Mouse (Mus musculus): ENCODE results near the gene Kif2c.

Kif2c gene

DNA sequence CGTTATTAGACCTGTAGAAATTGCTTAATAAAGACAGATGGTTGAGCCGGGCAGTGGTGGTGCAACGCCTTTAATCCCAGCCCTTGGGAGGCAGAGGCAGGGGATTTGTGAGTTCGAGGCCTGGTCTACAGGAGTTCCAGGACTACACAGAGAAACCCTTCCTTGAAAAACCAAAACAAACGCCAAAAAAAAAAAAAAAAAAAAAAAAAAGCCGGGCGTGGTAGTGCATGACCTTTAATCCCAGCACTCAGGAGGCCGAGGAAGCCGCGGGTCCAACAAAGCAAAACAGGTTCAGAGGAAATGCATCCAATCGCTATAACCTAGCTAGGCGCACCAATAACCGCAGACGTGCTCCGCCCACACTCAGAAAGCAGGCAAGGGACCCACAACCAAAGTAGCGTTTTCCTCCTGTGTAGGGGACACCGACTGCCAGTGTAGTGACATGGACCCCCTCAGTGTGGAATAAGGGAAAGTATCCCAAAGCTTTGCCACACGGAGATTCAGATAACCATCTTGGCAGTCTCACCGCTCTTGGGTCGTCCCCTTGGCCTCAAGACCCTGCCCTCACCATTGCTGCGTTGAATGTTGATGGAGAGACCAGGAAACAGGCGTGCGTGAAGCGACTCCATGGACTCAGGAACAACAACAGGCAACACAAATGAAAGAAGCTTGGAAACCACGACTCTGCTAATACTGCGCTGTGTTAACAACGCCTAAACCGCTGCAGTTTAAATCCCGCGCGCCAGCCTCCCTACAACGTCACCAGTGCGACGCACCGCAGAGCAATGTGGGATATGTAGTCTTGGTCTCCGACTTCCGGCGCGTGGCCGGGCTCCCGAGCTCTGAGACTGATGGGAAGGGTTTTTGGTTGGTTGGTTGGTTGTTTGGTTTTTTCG lies at the start of gene Kif2c:
TSS of gene Kif2c (minus strand) at position 777 of the 896 bp plus-strand sequence.
- DNase-seq (ENCODE audit: low read depth, low spot score) = peak; percentile 95

DNA sequence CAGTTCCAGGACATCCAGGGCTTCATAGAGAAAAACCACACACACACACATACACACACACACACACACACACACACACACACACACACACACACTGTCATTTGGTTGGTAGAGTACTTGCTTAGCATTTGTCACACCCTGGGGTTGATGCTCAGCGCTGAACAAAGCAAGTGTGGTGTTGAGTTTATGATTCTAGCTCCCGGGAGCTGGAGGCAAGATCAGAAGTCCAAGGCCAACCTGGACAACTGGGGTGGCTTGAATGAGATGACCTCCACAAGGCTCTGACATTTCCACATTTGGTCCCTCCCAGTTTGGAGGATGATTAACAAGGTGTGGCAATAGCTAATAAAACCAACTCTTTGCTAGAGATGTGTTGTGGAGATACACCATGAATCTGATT lies 48.8 kb upstream of the Kif2c start:
- no peak for DNase-seq (ENCODE audit: low read depth, low spot score)

DNA sequence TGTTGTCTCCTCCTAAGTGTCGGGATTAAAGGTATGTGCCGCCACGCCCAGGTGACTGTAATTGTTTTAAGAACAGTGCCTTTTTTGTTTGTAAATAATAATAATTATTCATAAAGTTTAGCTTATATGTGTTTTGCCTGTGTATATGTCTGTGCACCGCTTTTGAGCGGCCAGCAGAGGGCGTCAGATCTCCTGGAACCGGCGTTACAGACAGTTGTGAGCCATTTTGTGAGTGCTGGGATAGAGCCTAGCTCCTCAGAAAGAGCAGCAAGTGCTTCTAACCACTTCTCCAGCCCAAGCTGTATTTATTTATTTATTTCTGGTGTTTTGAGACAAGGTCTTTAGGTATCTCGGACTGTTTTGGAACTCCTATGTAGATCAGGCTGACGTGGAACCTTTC lies 47.9 kb upstream of the Kif2c start:
- no peak for DNase-seq (ENCODE audit: low read depth, low spot score)

DNA sequence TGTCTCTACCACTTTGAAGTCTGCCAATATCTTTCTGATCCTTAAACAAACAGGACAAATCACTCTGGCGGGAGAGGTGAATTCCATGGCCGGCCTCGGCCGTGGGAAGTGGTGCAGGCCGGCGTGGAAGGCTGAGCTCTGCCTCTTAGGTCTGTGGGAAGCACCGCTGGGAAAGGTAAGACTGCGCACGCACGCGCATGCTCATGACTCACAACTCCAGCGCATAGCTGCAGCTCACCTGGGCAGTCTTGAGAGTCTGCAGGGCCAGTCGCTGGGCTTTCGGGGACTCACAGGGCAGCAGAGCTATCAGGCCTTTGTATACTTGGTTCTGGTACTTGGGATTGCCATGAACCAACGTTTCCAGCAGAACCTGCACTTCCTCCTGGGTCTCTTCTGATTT lies 47.2 kb upstream of the Kif2c start:
- no peak for DNase-seq (ENCODE audit: low read depth, low spot score)

DNA sequence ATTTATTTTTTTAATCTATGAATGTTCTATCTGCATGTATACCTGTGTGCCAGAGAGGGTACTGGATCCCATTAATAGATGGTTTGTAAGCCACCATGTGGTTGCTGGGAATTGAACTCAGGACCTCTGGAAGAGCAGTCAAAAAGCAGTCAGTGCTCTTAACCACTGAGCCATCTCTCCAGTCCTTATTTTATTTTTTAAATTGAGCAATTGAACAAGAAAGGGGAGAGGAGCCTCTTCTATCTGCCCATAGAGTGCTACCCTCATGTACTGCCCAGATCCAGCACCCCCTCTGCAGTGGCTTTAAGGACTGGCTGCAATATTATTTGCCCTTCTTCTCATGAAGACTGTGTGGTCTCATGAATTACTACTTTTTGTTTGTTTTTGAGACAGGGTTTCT lies 42.8 kb upstream of the Kif2c start:
- DNase-seq (ENCODE audit: low read depth, low spot score) = no peak

DNA sequence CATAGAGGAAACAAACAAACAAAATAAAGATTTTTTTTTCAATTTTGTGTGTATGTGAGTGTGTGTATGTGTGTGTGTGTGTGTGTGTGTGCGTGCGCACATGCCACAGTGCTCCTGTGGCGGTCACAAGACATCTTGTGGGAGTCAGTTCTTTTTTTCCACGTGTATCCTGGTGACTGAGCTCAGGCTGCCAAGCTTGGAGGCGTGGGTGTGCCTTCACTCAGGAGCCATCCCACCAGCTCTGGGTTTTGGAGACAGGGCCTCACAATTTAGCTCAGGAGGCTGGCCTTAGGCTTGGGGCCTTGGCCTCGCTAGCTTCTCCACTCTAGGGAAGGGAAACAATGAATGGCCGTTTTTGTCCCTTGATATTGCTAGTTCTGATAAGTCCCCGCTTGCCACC lies 41.7 kb upstream of the Kif2c start:
- DNase-seq (ENCODE audit: low read depth, low spot score) = no peak

DNA sequence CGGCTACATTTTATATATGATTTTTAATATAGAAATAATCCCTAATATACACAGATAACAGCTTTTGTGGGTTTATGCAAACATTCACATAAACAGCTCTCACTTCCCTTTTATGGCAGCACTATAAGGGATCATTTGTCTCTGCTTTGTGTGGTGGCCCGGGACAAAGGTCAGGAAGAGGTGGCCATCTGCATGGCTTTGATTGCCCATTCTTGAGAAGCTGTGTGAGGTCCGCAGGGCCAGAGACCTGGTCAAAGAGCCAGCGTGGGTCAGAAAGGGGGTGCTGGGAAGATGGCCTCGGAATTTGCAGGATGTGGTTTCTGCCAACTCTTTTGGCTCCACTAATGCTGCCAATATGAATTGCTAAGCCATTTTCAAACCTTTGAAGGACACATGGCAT lies 40.6 kb upstream of the Kif2c start:
- no peak for DNase-seq (ENCODE audit: low read depth, low spot score)

DNA sequence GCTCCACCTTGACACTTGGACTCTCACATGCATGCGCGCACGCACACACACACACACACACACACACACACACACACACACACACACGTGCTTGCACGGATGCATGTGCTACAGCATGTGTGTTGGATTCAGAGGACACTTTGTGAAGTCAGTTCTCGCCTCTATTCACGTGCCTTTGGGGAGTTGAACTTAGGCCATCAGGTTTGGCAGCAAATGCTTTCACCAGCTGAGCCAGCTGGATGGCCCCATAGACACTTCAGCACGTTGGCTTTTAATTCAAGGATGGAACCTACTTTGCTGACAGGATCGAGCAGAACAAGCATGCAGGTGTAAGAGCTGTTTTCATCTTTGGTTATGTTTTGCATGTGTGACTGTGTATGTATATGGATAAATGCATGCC lies 39.4 kb upstream of the Kif2c start:
- no peak for DNase-seq (ENCODE audit: low read depth, low spot score)

DNA sequence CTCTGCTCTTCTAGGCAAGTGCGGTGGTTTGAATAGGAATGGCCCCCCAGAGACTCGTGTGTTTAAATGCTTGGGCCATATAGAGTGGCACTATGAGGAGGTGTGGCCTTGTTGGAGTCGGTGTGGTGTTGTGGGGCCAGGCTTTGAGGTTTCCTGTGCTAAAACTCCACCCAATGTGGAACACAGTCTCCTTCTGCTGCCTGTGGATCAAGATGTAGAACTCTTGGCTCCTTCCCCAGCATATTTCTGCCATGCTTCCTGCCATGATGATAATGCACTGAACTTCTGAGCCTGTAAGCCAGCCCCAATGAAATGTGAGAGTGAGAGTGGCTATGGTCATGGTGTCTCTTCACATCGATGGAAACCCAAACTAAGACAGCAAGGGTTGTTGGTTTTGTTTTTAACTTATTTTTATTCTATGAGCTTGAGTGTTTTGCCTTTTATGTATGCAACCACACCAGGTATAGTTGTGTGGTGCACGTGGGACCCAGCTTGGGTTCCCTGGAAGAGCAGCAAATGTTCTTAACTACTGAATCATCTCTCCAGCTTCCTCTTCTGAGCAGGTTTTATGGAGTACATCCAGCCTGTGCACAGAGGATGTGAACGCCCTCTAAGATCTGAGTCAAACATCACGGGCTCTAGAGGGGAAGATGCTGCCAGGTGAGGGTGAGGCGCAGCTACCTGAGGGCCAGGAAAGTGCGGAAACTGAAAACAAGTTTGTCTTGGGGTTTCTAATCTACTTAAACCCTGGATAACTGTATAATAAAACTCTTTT lies 38.5 kb upstream of the Kif2c start:
- DNase-seq (ENCODE audit: low read depth, low spot score) = no peak

DNA sequence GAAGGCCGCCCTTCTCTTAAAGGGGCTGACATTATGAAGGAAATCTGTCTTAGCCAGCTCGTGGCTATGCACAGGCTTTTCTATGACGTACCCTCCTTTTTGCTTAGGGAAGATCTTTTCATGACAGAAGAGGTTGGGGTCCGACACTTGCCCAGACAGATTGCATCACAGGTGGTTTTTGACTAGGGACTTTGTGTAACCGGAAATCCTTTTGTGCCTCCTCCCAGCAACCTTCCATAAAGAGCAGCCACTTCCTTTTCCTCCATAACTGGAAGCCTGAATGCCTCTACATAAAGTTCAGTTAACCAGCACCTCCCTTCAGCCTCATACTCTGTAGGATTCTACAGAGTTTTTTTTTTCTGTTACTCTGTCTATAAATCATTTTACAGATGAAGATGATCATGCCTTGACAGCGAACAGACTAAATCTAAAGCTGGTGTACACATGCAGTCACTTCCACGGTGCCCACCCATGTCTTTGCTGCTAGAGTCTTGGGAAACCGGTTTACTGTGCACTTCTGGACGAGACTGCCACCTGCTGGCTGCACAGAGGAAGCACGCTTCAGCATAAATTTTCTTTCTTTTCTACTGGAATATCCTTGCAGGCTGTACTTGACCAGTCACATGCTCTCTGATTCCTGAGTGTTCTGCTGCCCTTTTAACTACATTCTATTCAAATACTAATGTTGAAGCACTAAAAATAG lies 36.2 kb upstream of the Kif2c start:
- DNase-seq (ENCODE audit: low read depth, low spot score) = peak; percentile 72

DNA sequence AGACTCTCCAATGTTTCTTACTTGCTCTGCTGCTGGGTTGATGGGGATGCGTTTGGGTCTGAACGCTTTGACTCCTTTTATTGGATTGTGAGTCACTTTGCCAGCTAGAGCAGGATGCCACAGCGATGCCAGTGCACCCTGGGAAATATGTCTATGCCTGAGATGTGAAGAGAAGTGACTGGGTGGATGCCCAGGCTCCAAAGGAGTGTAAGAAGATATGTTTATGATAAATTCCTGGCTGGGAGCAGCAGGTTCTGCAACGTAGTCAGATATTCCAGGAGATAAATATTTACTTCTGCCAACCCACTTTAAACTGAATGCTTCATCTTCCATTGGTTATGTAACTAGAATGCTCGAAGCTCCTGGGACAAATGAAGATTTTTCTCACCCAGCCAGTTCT lies 34.6 kb upstream of the Kif2c start:
- peak; percentile 9 for DNase-seq (ENCODE audit: low read depth, low spot score)

DNA sequence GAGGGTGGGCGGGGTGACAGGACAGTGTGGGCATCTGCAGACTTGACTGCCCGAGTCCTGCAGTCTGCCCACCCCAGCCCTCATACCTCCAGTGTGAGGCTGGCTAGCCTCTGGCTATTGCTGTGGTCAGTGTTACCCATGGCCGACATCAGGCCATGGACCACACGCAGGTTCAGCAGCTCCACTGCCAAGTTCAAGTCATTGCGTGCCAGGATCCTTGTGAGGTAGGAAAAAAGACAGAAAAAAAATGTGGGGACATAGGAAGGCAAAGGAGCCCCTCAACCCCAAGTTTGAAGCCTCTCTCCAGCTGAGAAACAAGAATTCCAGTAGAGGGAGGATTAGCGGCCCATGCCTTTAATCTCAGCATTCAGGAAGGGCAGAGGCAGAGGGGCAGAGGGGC lies 31.8 kb upstream of the Kif2c start:
- no peak for DNase-seq (ENCODE audit: low read depth, low spot score)

DNA sequence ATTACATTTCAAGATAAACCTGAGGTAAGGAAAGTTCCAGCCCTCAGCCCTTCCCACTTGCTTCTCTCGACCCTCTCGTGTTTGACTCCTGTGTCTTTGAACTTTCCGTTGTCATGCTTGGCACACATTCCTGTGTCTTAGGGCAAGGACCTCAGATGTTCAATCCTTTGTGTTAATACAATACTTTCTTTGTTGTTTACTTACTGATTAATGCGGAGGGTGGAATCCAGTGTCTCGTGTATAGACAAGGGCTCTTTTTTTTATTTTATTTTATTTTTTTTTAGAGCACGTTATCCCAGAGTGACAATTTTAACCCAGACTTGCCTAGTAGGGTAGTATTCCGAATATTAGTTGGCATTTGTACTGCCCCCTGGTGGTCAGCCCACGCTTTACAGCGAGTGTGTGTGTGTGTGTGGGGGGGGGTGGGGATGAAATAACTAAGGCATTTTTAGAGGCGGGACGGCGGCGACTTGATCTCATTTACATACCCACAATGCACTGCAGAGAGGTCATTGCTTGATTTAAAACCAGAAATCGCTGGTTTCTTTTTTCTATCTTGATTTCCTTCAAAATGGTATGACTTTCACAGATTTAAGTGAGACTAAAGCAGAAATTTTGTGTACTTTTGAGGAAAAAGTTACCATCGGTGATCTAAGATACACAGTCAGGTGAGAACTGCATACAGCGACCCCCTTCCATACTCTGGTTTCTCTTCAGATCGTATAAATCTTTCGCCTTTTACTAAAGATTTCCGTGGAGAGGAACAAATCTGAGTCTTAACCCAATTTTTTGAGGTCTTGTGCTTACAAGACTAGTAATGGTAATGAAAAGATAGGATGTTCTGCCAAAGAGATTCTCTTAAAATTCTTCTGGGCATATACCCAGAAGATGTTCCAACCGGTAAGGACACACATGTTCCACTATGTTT lies 28.0 kb upstream of the Kif2c start:
- peak; percentile 91 for DNase-seq (ENCODE audit: low read depth, low spot score)

DNA sequence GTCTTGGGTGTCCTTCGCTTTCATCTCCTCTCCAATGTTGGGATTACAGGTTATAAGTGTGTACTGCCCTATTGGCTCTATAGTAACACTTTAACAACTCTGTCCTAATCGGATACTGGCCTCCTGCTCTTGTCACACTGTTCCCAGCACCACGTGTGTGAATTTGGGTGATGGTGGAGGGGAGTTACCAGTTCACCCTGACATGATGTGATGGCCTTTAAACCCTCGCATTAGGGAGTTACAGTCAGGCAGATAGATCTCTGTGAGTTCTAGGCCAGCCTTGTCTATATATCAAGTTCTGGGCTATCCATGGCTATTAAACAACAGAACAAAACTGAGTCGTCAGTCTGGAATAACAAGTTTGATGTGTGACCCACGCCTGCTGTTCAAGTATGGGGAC lies 27.2 kb upstream of the Kif2c start:
- no peak for DNase-seq (ENCODE audit: low read depth, low spot score)

DNA sequence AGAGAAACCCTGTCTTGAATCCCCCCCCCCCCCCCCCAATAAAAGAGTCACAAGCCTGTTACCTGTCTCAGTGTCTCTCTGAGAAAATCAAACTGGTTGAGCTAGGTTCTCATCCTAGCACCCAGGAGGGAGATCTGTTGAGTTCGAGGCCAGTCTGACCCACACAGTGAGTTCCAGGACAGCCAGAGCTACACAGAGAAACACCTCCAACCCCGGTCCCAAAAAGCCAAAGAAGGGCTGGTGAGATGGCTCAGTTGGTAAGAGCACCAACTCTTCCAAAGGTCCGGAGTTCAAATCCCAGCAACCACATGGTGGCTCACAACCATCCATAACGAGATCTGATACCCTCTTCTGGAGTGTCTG lies 20.5 kb upstream of the Kif2c start:
- DNase-seq (ENCODE audit: low read depth, low spot score) = no peak

DNA sequence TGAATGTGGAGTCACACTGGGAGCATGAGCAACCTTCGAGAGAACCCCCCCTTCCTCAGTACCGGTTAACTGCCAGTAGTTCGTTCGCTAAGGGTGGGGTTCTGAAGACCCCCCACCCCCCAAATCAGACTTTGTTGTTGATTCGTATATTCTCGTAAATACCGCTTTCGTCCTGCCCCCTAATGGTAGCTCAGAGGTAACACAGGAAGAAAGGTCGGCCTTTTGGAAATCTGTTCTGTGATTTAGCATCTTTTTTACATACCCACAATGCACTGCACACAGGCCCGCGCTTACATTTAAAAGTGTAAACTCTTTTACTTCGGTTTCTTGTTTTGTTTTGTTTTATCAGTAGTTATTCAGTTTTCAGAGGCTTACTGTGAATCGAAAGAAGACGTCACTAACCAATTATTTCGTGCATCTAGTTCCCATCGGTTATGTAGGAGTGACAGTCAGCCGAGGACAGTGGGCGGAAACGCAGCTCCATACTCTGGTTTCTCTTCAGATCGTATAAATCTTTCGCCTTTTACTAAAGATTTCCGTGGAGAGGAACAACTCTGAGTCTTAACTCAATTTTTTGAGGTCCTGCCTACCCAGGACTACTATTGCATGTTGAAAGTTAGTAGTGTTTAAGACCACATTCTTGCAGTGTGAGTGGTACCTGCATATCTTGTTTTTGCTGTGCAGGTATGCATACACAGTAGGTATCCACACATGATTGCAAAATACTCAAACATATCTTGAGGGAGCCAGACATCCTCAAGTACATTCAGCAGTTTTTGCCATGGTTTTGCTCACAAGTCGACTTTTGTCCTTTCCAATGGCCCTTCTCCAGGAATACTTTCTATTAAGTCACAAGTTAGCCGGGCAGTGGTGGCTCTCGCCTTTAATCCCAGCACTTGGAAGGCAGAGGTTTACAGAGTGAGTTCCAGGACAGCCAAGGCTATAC lies 19.9 kb upstream of the Kif2c start:
- DNase-seq (ENCODE audit: low read depth, low spot score) = peak; percentile 94

DNA sequence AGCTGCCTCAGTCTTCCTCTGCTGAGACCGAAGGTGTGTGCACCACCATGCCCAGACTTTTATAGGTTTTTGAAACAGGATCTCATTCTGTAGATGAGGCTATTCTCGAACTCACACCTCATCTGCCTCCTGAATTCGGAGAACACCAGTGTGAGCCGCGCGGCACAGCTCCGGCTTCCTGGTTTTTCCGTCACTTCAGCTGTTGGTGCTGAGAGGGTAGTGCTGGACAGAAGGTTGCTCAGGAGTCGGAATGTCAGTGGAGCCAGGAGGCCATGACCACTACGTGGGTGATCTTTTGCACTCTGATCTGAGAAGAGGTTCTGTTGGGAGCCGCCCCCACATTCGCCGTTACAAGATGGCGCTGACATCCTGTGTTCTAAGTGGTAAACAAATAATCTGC lies 9.4 kb upstream of the Kif2c start:
- no peak for DNase-seq (ENCODE audit: low read depth, low spot score)

DNA sequence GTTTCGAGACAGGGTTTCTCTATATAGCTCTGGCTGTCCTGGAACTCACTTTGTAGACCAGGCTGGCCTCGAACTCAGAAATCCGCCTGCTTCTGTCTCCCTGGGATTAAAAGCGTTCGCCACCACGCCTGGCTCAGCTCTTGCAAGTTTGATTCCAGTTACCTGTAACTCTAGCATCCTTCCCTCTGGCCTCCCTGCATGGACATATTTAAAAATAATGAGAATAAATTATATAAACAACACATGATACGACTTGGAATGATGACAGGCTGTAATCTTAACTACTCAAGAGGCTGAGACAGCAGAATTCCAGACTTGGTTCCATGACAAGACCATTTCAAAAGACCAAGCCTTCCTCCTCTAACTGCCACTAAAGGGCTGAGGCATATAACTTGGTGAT lies 8.2 kb upstream of the Kif2c start:
- peak; percentile 84 for DNase-seq (ENCODE audit: low read depth, low spot score)

DNA sequence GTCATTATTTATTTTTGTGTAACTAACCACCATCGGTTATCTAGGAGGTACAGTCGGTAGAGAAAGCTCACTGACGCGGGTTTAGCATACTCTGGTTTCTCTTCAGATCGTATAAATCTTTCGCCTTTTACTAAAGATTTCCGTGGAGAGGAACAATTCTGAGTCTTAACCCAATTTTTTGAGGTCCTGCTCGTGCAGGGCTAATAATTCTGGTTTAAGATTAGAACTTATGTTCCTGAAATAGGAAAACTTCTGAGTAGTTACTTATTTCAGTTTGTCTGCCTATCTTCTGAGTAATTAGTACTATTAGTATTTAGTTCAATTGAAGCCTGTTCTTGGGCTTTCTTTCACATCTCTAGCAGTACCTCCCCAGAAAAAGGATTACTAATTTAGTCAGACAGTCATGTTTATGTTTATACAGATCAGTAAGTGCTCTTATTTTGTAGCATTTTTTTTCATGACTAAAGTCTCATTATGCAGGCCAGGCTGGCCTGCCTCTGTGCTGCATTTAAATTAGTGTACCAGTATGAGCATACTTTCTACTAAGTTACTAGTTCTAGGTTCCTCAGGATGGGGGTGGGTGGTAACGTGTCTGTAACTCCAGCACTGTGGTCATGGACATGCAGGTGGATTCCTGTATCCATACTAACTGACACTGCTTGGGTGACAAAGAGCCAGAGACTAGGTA lies 7.6 kb upstream of the Kif2c start:
- DNase-seq (ENCODE audit: low read depth, low spot score) = peak; percentile 96
